Mouse (Mus musculus): ENCODE measurements around the gene Lpin2.

DNA sequence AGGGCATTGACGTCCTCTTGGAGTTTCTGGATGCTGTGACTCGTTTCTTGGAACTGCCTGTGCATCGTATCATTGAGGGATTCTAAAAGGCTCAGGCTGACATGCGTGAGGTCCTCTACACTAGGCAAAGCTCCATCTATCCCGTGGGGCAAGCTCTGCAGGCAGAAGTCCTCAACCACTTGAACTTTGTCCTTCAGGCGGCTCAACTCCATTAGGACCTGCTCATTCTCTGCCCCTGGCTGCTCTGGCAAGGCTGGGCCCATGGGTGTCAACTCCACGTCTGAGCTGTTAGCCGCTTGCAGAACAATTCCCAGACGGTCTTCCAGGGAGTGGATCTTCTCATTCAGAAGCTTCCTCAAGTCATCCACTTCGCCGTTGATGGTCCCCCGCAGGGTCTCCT lies 91.5 kb downstream of the Lpin2 start:
- TF ChIP-seq CTCF (IDR thresholded peaks at IDR 0.05) (no peak), EP300 (IDR thresholded peaks at IDR 0.05) (no peak)

Measured in lung, postnatal 0 days (tissue).